Mouse (Mus musculus) macrophage (primary cell): ENCODE data around the gene Mfap2. TPM values are rescaled to one million over a fixed set of nuclear protein-coding genes. Genes with fewer than 3 reads are reported as not detected.

Source experiments
- H3K27ac ChIP-seq: fragments of 350-480 bp; formaldehyde crosslinking; 2 replicates; pipeline ENCODE4 v1.9.0; 2021
- H3K36me3 ChIP-seq: fragments of 350-480 bp; formaldehyde crosslinking; 2 replicates; pipeline ENCODE4 v1.9.0; 2021; ENCODE audit errors: inconsistent target
- H3K4me3 ChIP-seq: fragments of 350-480 bp; formaldehyde crosslinking; 2 replicates; pipeline ENCODE4 v1.9.0; 2021; ENCODE audit errors: inconsistent target
- H3K79me2 ChIP-seq: fragments of 350-480 bp; formaldehyde crosslinking; 2 replicates; pipeline ENCODE4 v1.9.0; 2021; ENCODE audit errors: inconsistent target
- WGBS: methylation state at CpG from one replicate; pipeline ENCODE4 v1.1.7; 2026; ENCODE audit warnings: inconsistent platforms; ENCODE audit not compliant: missing documents; 5-methylcytosine and 5-hydroxymethylcytosine counted together
- polyA plus RNA-seq: library from polyadenylated mRNA; stranded (reverse); fragments of 250-400 nt; gene quantifications from 3 replicates; pipeline ENCODE4 v1.2.4, GENCODE M21; 2018; ENCODE audit warnings: inconsistent platforms

The Mfap2 gene
- polyA plus RNA-seq, 1 experiment from 2014 or later, result not detected

DNA sequence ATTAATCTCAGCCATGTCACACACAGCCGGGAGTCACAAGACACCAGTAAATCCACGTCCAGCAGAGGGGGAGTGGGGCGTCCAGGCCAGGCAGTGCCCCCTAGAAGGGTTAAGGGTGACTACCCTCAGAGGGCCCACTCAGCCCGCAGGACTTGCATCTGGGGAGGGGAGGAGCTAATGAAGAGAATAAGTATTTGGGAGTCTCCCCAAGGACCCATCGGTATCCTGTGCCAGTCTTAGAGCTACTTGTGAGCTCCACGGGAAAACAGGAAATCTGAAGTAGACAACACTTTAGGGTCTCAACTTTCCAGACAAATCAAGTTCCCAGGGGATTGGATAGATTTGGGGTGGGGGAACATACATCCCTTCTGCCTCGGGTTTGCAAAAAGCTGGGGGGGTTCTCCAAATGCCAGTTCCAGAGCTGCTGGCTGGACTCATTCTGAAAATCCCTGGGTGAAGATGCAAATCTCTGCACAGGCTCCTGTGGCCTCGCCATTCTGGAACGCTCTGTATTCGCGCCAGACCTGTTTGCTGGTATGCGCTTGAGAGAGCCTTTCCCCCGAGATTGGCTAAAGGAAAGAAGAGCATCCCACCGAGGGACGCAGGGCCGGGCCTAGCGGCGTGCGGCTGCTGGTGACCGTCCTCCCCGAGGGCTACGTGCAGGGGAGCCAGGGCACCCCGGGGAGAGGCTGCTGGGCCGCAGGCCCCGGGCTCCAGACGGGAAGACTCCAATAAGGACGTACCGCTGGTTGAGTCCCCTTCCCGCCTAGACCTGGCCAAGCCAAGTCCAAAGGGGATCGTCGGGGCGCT lies 49.6 kb downstream of the Mfap2 start:
- H3K36me3 ChIP-seq, result no peaks in the 10 kb centered on the region
- 9% methylated on average over 32 of the region's 32 CpGs for WGBS
- peak overlapping the region; percentile 55 for H3K4me3 ChIP-seq
- H3K79me2 ChIP-seq, result no peaks in the 10 kb centered on the region
- no peak overlapping the region for H3K27ac ChIP-seq

DNA sequence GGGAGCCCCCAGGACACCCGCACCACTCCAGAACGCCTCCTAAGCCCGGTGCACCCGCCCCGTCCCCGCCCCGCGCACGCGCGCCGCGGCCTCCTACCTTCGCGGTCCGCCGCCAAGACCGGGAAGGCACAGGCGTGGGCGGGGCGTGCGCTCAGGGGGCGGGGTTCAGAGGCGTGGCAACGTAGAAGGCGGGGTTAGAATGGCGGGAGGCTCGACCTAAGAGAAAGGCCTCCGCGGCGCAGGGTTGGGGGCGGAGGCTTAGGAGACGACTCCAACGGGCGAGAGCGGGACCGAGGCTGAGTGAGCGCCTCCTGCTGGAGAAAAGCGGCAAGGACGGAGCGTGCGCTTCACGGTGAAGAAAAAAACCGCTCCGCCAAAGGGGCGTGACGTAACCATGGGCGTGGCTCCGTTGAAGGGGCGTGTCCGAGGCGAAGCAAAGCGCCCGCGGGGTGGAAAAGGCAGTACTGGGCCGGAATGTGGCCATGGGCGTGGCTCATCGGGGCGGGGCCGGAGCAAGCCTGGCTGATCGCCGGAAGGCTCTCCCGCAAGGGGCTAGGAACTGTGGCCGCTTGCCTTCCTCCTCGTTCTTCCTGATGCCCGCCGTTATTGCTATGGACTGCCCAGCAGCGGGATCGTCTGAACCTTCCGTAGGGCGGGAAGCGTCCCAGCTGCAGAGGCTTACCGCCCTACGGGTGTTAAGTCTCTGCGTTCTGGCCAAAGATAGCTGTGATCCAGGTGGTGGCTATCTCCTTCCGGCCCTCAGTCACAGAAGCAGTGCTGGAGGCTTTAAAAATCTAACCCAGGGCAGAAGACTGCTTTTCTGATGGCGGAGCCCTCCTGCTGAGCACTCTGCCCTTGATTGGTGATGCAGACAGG lies 50.4 kb downstream of the Mfap2 start, which contains the start of gene Crocc:
Gene Crocc, minus strand, starts transcription at position 125 of the 876 bp plus-strand sequence.
- under 1% methylated on average over 49 of the region's 77 CpGs for WGBS
- peak within 1 kb of the TSS; percentile 55 for H3K4me3 ChIP-seq
- H3K36me3 ChIP-seq, result peaks cover 1% of the 10 kb centered on the region; the same call in 1 of the 2 replicates
- H3K27ac ChIP-seq, result peak within 1 kb of the TSS; percentile 70
- H3K79me2 ChIP-seq, result no peaks in the 10 kb centered on the region

DNA sequence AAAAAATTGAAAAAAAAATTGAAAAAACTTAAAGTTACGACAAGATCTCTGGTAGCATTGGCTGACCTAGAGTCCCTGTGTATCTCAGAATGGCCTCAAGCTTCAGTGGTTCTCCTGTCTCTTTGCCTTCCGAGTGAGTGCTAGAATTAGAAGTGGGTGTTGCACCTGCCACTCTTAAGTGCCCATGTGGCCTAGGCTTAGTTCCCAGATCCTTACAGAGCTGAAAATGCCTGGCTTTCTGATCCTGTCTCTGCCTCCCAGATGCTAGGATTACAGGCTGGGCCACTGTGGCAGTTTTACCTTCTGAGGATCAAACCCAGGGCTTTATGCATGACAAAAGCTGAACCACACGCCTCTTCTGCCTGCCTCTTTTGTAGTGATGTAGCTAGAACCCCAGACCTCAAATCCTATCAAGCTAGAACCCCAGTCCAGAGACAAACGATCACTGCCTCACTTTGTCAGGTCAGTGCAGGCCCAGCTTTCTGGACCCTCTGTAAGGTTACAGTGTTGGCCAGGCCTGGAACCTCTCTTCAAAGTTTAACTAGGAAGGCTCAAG lies 54.0 kb downstream of the Mfap2 start:
- Histone ChIP-seq H3K36me3 (peaks cover 36% of the 10 kb centered on the region), H3K27ac (no peak overlapping the region), H3K79me2 (no peaks in the 10 kb centered on the region; the same call in 1 of the 2 replicates), H3K4me3 (no peak overlapping the region)
- WGBS, result 92% methylated on average over 4 of the region's 4 CpGs

DNA sequence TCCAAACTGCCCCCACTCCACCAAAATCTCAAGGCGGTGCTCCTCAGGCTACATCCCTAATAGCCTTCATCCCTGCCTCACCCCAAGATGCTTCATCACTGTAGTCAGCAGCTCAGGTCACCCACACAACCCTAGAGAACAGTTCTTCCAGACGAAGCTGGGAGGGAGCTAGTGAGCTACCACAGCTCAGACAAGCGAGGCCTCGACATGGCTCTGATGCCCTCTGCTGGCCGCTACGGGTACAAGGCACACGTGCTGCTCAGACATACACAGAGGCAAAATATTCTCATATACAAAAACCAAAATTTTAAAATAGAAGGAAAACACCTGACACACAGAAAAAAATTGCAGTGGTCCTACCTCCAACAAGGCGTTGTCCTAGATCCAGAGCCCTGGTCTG lies 54.9 kb downstream of the Mfap2 start:
- Histone ChIP-seq H3K36me3 (peaks cover 46% of the 10 kb centered on the region), H3K4me3 (no peak overlapping the region), H3K79me2 (peaks cover 9% of the 10 kb centered on the region), H3K27ac (no peak overlapping the region)
- WGBS, result 13% methylated on average over 8 of the region's 8 CpGs

Other genes starting within 250 kb of the Mfap2 start
- gene Padi4, start 236.2 kb upstream of the Mfap2 start, polyA plus RNA-seq, result 3.2 to 9.2 TPM (median 6.7 TPM) in 3 replicates
- 0.11 to 0.18 TPM (median 0.17 TPM) in 3 replicates for gene Padi3, start 199.8 kb upstream of the Mfap2 start, polyA plus RNA-seq
- gene Padi1, start 164.6 kb upstream of the Mfap2 start, polyA plus RNA-seq, result not detected in 3 replicates
- 5.2 to 6.9 TPM (median 5.6 TPM) in 3 replicates for gene Padi2, start 104.1 kb upstream of the Mfap2 start, polyA plus RNA-seq
- gene Sdhb, start 49.2 kb upstream of the Mfap2 start, polyA plus RNA-seq, result 115 to 183 TPM (median 157 TPM) in 3 replicates
- gene Atp13a2, start 23.5 kb upstream of the Mfap2 start, polyA plus RNA-seq, result 156 to 334 TPM (median 219 TPM) in 3 replicates
- gene Crocc, start 50.1 kb downstream of the Mfap2 start, polyA plus RNA-seq, result 1.5 to 4.5 TPM (median 3.1 TPM) in 3 replicates
- gene Necap2, start 67.9 kb downstream of the Mfap2 start, polyA plus RNA-seq, result 143 to 205 TPM (median 159 TPM) in 3 replicates
- not detected in 3 replicates for gene Spata21, start 77.9 kb downstream of the Mfap2 start, polyA plus RNA-seq
- 80.7 to 108 TPM (median 104 TPM) in 3 replicates for gene Szrd1, start 129.4 kb downstream of the Mfap2 start, polyA plus RNA-seq
- 11.6 to 18.7 TPM (median 16.1 TPM) in 3 replicates for gene Fbxo42, start 137.5 kb downstream of the Mfap2 start, polyA plus RNA-seq
- 0.22 to 1.3 TPM in 2 of 3 replicates, not detected in the other for gene Rsg1, start 203.5 kb downstream of the Mfap2 start, polyA plus RNA-seq
- 0.35 TPM in 1 of 3 replicates, not detected in the others for gene Arhgef19, start 229.1 kb downstream of the Mfap2 start, polyA plus RNA-seq